Mouse (Mus musculus) hindbrain, embryonic 14.5 days (tissue): ENCODE measurements around the gene Actr1a. TPM values are rescaled to one million over a fixed set of nuclear protein-coding genes. Genes with fewer than 3 reads are reported as not detected.

Experiments used
- ATAC-seq: fragments of 200-750 bp; cut with Nextera tagmentation; 2 replicates; pipeline ENCODE4 v1.8.0; 2017; ENCODE audit warnings: moderate number of reproducible peaks, mild to moderate bottlenecking, moderate TSS enrichment, moderate library complexity; ENCODE audit not compliant: low FRiP score
- DNase-seq: peaks from one replicate; pipeline ENCODE4 v3.0.0-alpha.2; 2015; ENCODE audit warnings: low spot score
- H3K27ac ChIP-seq: fragments of 300-500 bp; sonication (generic); 2 replicates; pipeline ENCODE4 v1.5.1; 2014; ENCODE audit warnings: mild to moderate bottlenecking, moderate library complexity
- H3K27me3 ChIP-seq: fragments of 300-500 bp; sonication (generic); 2 replicates; pipeline ENCODE4 v1.6.1; 2014; ENCODE audit warnings: mild to moderate bottlenecking, low read length, mixed read lengths; ENCODE audit not compliant: control insufficient read depth, insufficient read depth
- H3K36me3 ChIP-seq: fragments of 300-500 bp; sonication (generic); replicated peaks from 2 replicates; pipeline ENCODE4 v1.6.1; 2014; ENCODE audit not compliant: control insufficient read depth, insufficient read depth
- H3K4me1 ChIP-seq: fragments of 300-500 bp; sonication (generic); replicated peaks from 2 replicates; pipeline ENCODE4 v1.6.1; 2014; ENCODE audit warnings: antibody characterized with exemption, low read length, mixed read lengths; ENCODE audit not compliant: control insufficient read depth, insufficient read depth
- H3K4me2 ChIP-seq: fragments of 300-500 bp; sonication (generic); replicated peaks from 2 replicates; pipeline ENCODE4 v1.6.1; 2014; ENCODE audit warnings: mild to moderate bottlenecking, moderate library complexity
- H3K4me3 ChIP-seq: fragments of 300-500 bp; sonication (generic); replicated peaks from 2 replicates; pipeline ENCODE4 v1.5.1; 2014; ENCODE audit warnings: mild to moderate bottlenecking, low read length
- H3K9ac ChIP-seq: fragments of 300-500 bp; sonication (generic); 2 replicates; pipeline ENCODE4 v1.6.1; 2014
- H3K9me3 ChIP-seq: fragments of 300-500 bp; sonication (generic); 2 replicates; pipeline ENCODE4 v1.6.1; 2016; ENCODE audit warnings: low read length; ENCODE audit not compliant: control insufficient read depth
- WGBS: fragments of 180-500 bp; shearing (Covaris S2); extraction: QIAGEN DNeasy Blood & Tissue Kit; methylation state at CpG from one replicate; pipeline ENCODE4 v1.1.7; 2014; 5-methylcytosine and 5-hydroxymethylcytosine counted together
- polyA plus RNA-seq: library from polyadenylated mRNA; unstranded; fragments of >200 nt; fragmentation: Nextera tagmentation; extraction: Ambion mirVana; gene quantifications from 2 replicates; pipeline ENCODE4 v1.2.1, GENCODE M21; 2014

Gene Actr1a
- polyA plus RNA-seq, 1 experiment from 2014 or later, result 327 TPM

GRCm38 (mm10) chr19:46347936-46348668, 47.4 kb downstream of the Actr1a start:
- Histone ChIP-seq H3K4me1 (peaks cover 7% of the 10 kb centered on the region; the same call in 1 of the 2 replicates), H3K27ac (peak overlapping the region; percentile 94), H3K4me2 (peak overlapping the region; percentile 83), H3K9ac (peak overlapping the region; percentile 87), H3K9me3 (no peaks in the 10 kb centered on the region), H3K4me3 (peak overlapping the region; percentile 63), H3K27me3 (peaks cover 5% of the 10 kb centered on the region; the same call in 1 of the 2 replicates), H3K36me3 (no peaks in the 10 kb centered on the region)
- 30% methylated on average over 14 of the region's 14 CpGs for WGBS
- ATAC-seq (no peak), DNase-seq (peak; percentile 53)

- no peak for ATAC-seq
Observed at GRCm38 (mm10) chr19:46347146-46347545, 48.4 kb downstream of the Actr1a start.

GRCm38 (mm10) chr19:46344710-46345419, 50.7 kb downstream of the Actr1a start:
- WGBS, result 25% methylated on average over 7 of the region's 7 CpGs
- no peak for DNase-seq
- Histone ChIP-seq H3K27me3 (peaks cover under 1% of the 10 kb centered on the region; the same call in 1 of the 2 replicates), H3K9ac (no peak overlapping the region), H3K4me1 (peaks cover 7% of the 10 kb centered on the region; the same call in 1 of the 2 replicates), H3K4me3 (no peak overlapping the region), H3K27ac (no peak overlapping the region), H3K9me3 (no peaks in the 10 kb centered on the region), H3K4me2 (no peak overlapping the region), H3K36me3 (no peaks in the 10 kb centered on the region)
- ATAC-seq, result no peak

More at GRCm38 (mm10) chr19:46347146-46347545, 48.4 kb downstream of the Actr1a start:
- Histone ChIP-seq H3K4me3 (no peak overlapping the region), H3K27me3 (peaks cover 5% of the 10 kb centered on the region; the same call in 1 of the 2 replicates), H3K4me1 (peaks cover 7% of the 10 kb centered on the region; the same call in 1 of the 2 replicates), H3K27ac (no peak overlapping the region), H3K36me3 (no peaks in the 10 kb centered on the region), H3K9me3 (no peaks in the 10 kb centered on the region), H3K4me2 (no peak overlapping the region), H3K9ac (no peak overlapping the region)
- 92% methylated on average over 1 of the region's 1 CpGs for WGBS
- DNase-seq, result no peak

- H3K9ac ChIP-seq, result peak overlapping the region; percentile 24; the same call in 1 of the 2 replicates
Observed at GRCm38 (mm10) chr19:46339287-46339971, 56.1 kb downstream of the Actr1a start.

GRCm38 (mm10) chr19:46338942-46339286, 56.6 kb downstream of the Actr1a start:
- peak overlapping the region; percentile 60 for H3K4me2 ChIP-seq
- DNase-seq (no peak), ATAC-seq (peak; percentile 5; the same call in 1 of the 2 replicates)
- no peaks in the 10 kb centered on the region for H3K36me3 ChIP-seq
- peak overlapping the region; percentile 22 for H3K9ac ChIP-seq
- H3K4me1 ChIP-seq, result peaks cover 13% of the 10 kb centered on the region
- H3K27me3 ChIP-seq, result no peaks in the 10 kb centered on the region
- 48% methylated on average over 6 of the region's 6 CpGs for WGBS
- H3K9me3 ChIP-seq, result no peaks in the 10 kb centered on the region
- H3K27ac ChIP-seq, result peak overlapping the region; percentile 58
- H3K4me3 ChIP-seq, result peak overlapping the region; percentile 61; the same call in 1 of the 2 replicates

More at GRCm38 (mm10) chr19:46339287-46339971, 56.1 kb downstream of the Actr1a start:
- Histone ChIP-seq H3K4me3 (no peak overlapping the region), H3K36me3 (no peaks in the 10 kb centered on the region), H3K4me1 (peaks cover 13% of the 10 kb centered on the region), H3K9me3 (no peaks in the 10 kb centered on the region), H3K27ac (peak overlapping the region; percentile 58), H3K4me2 (peak overlapping the region; percentile 60), H3K27me3 (no peaks in the 10 kb centered on the region)
- no peak for DNase-seq
- no peak for ATAC-seq
- 75% methylated on average over 7 of the region's 7 CpGs for WGBS

GRCm38 (mm10) chr19:46338331-46338936, 57.1 kb downstream of the Actr1a start, which contains the start of gene Cuedc2:
Gene Cuedc2, minus strand, starts transcription at chr19:46338702.
- ATAC-seq, result peak; percentile 91
- Histone ChIP-seq H3K27ac (peak within 1 kb of the TSS; percentile 74), H3K4me3 (peak within 1 kb of the TSS; percentile 61), H3K9me3 (no peaks in the 10 kb centered on the region), H3K4me2 (peak within 1 kb of the TSS; percentile 60), H3K4me1 (peaks cover 13% of the 10 kb centered on the region), H3K9ac (peak within 1 kb of the TSS; percentile 76), H3K27me3 (no peaks in the 10 kb centered on the region), H3K36me3 (no peaks in the 10 kb centered on the region)
- WGBS, result under 1% methylated on average over 31 of the region's 31 CpGs
- peak; percentile 98 for DNase-seq

- 28% methylated on average over 15 of the region's 15 CpGs for WGBS
- peak; percentile 7; the same call in 1 of the 2 replicates for ATAC-seq
Observed at GRCm38 (mm10) chr19:46337719-46338330, 57.7 kb downstream of the Actr1a start.

GRCm38 (mm10) chr19:46333906-46334305, 61.6 kb downstream of the Actr1a start:
- no peak overlapping the region for H3K9ac ChIP-seq
- H3K27ac ChIP-seq, result no peak overlapping the region
- peaks cover 25% of the 10 kb centered on the region for H3K36me3 ChIP-seq
- no peak for ATAC-seq
- H3K9me3 ChIP-seq, result no peaks in the 10 kb centered on the region
- WGBS, result 90% methylated on average over 3 of the region's 3 CpGs
- DNase-seq, result no peak
- no peak overlapping the region for H3K4me3 ChIP-seq
- H3K4me2 ChIP-seq, result no peak overlapping the region
- peaks cover 29% of the 10 kb centered on the region for H3K4me1 ChIP-seq
- no peaks in the 10 kb centered on the region for H3K27me3 ChIP-seq

More at GRCm38 (mm10) chr19:46337719-46338330, 57.7 kb downstream of the Actr1a start:
- peak overlapping the region; percentile 76 for H3K9ac ChIP-seq
- peak overlapping the region; percentile 60 for H3K4me2 ChIP-seq
- no peaks in the 10 kb centered on the region for H3K27me3 ChIP-seq
- no peaks in the 10 kb centered on the region for H3K9me3 ChIP-seq
- H3K36me3 ChIP-seq, result no peaks in the 10 kb centered on the region
- peaks cover 13% of the 10 kb centered on the region for H3K4me1 ChIP-seq
- H3K4me3 ChIP-seq, result peak overlapping the region; percentile 61
- peak overlapping the region; percentile 74 for H3K27ac ChIP-seq
- DNase-seq, result no peak
